Mouse (Mus musculus): ENCODE data around the gene Gprasp1.
"Not testable (repeated sequence)": the region's sequence is repeated elsewhere in the genome, so short reads cannot be mapped to it uniquely, and the experiment has no call there.

Gprasp1 gene

GRCm38 (mm10) chrX:135837896-135838295 is 95.4 kb downstream of the Gprasp1 start:
- no peak for DNase-seq (ENCODE audit: low read depth)

- DNase-seq (ENCODE audit: low read depth), result not testable (repeated sequence)
These were observed 96.2 kb downstream of the Gprasp1 start, which contains the start of gene Gprasp2 for GRCm38 (mm10) chrX:135838521-135839360. Gprasp2 (plus strand) TSS chrX:135839034.

GRCm38 (mm10) chrX:135839397-135840391 is 97.2 kb downstream of the Gprasp1 start:
- peak; percentile 0 for DNase-seq (ENCODE audit: low read depth)
